Mouse (Mus musculus) urinary bladder, adult 18-20 months (tissue): Measurements from ENCODE around the gene Zfp160.
"Not testable (repeated sequence)": the region's sequence is repeated elsewhere in the genome, so short reads cannot be mapped to it uniquely, and the experiment has no call there.

Experiments
- DNase-seq, 2 experiments: peaks; one replicate each; pipeline ENCODE4 v3.0.0; 2022; ENCODE audit warnings: low spot score in 2 of 2, mixed read lengths in 2 of 2

The Zfp160 gene

DNA sequence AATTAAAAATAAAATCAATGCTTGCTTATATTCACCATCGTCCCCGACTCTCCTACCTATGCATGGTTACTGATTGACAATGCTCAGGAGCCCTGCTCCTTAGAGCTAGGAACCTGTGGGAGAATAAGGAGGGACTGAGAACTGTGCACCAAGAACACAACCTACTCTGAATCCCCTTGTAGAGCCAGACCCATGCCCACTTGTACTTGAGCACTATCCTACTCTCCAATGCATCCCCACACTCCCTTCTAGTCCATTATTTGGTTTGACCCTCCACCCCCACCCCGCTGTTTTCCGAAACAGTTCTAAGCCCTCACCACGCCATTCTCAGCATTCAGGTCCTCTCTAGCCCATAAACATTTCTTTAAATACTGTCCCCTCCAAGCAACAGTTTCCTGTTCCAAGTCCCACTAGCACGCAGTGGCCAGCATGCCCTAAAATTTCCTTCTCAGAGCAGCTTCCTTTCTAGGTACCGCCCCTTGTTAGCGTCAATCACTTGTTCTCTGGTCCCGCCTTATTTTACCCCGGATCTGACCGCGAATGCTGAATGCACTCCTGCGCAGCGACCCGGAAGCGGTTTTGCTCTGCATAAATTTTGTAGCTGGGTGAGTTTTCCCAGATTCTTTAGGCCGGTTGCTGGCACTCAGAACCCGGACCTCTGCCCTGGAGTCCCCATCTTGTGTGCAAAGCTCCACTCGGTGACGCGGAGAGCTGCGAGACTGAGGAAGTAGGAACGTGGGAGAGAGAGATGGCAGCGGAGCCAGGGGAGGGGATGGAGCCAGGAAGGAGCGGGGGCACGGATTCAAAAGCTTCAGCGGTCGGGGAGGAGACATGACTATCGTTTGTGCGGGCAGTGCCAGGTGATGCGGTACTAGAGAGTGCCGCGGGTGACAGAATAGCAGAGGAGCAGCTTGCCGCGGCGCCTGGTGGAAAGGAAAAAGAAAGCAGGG lies at the start of gene Zfp160:
Gene Zfp160, plus strand, starts transcription at position 522 of the 950 bp plus-strand sequence.
- DNase-seq: peak; percentile 76 to 79

DNA sequence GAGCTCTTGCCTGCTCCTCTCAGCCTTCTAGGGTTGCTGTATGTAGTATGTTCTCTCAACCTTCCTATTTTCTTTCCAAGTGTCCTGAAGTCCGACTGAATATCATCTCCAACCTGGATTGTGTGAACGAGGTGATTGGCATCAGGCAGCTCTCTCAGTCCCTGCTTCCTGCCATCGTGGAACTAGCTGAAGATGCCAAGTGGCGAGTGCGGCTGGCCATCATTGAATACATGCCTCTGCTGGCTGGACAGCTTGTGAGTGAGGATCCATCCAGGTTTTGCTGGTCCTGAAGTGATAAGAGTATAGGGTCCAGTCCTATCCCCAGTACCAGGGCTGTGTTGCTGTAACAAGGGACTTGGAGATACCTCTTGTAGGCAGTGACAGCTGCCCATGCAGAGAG lies 48.3 kb upstream of the Zfp160 start:
- DNase-seq: no peak

DNA sequence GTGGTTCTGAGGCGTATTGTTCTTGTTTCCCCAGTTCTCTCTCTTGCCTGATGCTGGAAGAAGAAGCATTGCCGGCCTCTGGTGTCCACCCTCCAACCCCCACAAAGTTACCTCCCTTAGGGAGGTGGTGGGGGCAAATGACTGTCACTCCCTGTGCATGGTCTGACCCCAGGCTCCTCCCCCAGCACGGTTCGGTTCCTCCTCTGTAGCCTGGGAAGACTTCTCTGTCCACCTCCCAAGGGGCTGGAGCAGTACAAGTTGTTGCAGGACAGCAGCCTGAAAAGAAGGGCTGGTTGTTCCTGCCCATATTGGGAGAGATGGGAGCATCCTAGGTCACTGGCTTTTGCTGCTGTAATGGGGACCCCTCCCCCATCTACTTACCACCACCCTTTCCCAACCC lies 43.3 kb upstream of the Zfp160 start:
- DNase-seq: no peak

DNA sequence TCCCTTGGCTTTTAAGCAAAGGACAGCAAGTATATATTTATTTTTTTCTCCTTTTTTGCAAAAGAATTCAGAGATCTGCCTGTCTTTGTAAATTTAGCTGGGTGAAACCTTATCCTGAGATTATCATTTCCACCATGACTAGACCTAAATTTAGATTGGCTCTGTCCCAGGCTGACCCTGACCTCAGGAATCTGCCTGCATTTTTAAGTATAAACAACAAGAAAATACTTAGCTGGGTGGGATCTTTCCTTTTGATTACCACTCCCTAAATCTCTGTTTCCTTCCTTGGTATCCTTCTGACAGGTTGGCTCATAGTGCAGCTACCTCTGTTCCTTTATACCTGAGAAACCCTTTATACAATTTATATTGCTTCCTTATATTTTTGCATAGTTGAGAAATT lies 42.0 kb upstream of the Zfp160 start:
- DNase-seq: no peak

DNA sequence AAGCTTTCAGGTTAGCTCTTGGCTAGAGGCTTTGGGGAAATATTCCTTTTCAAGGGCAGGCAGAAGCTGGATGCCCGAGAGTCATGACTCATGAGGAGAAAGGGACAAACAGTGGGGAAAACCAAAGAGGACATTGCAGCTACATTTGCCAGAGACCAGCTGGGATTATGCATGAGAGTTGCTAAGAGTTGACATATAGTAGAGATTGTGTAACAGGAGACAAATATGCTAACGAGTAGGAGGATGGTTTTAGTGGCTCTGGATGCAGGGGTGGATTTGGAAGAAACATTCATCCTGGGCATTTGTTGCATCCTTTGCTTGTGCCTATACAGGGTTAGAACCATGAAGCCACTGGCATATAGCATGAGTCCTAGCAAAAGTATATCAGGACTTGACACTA lies 15.0 kb upstream of the Zfp160 start:
- no peak for DNase-seq

DNA sequence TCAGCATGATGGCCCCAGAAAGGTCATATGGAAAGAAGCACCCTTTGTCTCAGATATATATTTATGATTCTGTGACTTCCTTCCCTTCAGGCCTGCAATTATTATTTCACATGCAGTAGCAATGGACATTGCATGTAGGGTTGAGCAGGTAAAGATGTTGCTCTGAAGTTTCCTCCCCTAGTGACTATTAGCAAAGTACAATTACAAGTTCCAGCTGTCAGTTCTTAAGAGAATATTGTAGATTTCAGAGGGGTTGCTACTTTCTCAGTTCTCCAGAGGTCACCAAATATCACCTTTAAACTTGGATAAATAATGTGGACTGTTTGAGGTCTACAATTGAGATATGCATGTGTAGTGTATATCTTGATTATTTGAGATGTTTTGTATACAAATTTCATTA lies 12.3 kb upstream of the Zfp160 start, which contains the start of gene Vmn1r233:
Gene Vmn1r233, minus strand, starts transcription at position 101 of the 400 bp plus-strand sequence.
- DNase-seq: no peak

DNA sequence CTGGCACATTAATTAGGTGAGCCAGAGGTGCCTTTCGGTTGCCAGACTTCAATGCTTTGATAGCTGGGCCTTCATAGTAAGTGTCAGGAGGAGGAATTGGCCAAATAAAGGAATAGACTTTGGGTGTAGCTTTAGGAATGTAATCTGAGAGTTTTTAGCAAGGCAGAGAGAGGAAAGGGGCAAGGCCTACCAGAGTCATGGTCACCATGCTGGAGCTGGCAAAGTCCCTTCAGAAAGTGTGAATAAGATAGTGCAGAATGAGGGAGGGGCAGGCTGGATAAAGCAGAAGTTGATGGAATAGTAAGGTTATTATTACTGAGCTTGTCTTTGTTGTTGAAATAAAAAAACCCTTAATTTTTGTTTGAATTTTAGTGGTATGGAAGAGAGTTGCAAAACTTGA lies 1.0 kb downstream of the Zfp160 start:
- DNase-seq: no peak

DNA sequence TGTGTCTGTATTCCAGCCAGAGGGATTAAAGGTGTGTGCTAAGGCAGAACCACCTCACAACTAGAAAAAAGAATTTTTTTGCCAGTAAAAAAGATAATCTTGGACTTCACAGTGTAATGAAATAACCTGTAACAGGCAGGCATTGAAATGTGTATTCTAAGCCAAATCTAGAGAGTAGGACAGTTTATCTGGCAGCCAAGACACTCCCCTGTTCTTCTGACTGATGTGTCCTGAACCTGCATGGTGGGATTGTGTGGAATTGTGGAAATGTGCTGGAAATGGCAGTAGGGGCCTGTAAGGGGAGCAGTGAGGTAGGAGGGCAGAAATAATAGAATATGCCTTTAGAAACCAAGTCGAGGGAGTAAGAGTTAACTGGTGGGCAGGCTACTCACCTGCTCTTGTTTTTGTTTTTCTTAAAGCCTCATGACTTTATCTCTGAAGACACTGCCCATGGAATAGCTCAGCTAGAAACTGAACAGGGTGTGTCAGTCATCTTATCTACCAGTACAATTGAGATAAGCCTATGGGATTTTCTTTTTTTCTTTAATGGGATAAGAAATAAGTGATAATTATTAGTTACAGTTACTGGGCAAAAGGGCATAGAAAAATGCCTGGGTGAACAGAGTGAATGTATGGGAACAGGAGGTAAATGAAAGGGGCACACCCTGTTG lies 9.8 kb downstream of the Zfp160 start:
- no peak for DNase-seq

DNA sequence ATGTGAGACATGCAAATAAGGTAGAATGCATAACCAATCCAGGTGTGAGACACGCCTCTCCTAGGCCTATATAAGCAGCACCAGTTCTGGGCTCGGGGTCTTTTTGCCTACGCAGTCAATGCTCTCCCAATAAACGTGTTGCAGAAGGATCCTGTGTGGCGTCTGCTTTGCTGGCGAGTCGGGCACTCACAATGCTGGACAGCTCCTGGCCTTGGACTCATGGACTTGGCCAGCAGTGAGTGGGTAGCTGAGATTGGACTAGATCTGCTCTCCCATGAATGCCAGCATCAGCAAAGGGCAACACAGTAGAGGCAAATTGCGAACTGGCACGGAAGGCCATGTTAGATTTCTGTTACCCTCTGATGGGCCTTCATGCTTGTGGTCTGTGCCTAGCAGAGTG lies 39.3 kb downstream of the Zfp160 start:
- not testable (repeated sequence) for DNase-seq

DNA sequence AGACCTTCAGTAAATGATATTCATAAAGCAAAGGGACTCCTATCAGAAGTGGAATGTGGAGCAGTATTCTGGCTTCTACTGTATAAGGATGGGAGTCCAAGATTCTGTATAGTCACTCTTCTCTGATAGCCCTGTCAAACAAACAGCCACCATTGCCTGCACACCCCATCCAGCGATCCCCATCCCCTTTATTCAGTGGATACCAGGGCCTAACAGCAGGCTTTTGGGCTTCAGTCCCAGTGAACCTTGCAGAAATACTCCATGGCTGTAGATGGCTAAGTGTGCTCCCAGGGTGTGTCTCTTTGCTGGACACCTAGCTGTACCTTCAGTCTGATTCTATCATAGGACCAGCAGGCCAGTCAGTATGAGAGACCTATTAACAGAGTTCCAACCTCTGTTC lies 42.2 kb downstream of the Zfp160 start:
- DNase-seq: no peak

DNA sequence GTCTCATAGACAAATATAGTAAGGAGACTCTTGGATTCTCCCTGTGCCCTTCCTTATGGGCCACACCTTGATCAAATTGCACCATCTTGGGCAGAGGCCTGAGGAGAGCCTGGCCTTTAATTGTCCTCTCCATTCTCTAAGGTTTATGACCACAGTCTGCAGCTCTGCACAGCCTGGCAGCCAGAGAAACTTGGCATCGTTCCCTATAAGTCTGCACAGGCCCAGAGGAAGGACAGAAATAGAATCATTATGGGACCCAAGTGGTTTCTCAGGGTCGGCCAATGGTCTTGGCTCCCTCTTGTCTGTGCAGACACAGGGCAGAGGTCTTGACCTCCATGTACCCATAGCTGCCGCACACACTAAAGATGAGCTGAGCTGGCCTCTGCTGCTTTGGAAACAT lies 42.6 kb downstream of the Zfp160 start:
- DNase-seq: not testable (repeated sequence)

DNA sequence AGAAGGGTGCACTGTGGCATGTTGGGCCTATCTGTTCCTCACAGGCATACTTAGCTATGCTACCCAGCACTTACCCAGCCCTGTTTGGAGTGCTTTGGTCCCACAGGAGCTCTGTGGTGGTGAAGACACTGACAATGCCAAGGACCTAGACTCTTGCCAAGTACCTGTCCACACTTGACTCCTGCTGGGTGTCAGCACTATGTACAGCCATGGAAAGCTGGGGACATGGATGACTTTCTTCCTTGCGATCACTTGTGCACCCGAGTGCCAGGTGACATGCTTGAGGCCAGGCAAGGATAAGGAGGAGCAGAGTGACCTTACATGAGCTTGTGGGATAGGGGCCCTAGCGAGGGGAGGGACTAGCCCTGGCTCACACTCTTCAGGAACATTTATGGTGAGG lies 43.2 kb downstream of the Zfp160 start:
- DNase-seq: not testable (repeated sequence)

DNA sequence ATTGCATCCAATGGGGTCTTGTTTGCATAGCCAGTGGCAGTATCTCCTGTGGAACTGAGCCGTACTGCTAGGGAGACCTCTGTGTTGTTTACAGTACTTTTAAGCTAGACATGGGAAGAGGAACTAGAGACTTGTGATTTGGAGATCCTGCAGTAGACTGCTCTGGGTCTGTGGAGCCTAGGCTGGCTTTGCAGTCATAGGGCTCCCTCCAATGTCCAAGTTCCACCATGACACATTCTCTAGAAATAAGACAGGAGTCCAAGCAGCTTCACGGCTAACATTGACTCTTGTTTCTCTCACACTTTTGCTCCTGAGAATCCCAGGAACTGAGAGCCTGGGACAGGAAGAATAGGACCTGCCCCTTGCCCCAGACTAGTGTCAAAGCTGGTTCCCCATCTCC lies 44.6 kb downstream of the Zfp160 start:
- no peak for DNase-seq

DNA sequence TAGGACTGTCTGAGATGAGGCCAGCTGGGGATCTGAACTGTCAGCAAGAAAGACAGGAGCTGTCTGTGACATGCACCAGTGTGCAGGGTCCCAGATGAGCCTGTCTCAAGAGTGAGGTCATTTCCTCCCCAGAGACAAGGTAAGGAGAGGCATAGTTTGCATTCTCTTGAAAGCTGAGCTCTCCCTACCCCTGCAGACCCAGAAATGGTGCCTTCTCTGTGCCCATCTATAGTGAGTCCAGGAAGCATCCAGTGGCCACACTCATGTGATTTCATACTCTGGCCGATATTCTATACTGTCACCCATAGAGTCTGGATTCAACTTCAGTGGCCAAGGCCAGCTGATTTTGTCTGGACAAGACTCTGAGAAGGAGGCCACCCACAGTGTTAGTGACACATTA lies 46.4 kb downstream of the Zfp160 start:
- not testable (repeated sequence) for DNase-seq

DNA sequence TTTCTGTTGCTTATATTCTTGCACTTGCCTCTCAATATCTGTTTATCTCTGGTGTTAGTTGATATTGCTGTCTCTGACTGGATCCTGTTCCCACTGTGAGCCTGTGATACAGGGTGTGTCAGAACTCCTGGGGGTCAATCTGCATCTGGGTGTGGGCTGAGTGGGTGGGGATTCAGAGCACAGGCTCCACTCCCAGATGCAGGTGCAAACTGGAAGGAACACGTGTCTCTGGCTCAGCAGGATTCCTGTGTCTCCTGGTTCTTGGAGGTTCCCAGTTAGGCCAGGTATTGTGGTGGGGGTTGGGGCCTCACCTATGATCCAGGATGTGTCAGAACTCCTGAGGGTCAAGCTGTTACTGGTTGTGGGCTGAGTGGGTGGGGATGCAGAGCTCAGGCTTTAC lies 56.8 kb downstream of the Zfp160 start:
- no peak for DNase-seq

DNA sequence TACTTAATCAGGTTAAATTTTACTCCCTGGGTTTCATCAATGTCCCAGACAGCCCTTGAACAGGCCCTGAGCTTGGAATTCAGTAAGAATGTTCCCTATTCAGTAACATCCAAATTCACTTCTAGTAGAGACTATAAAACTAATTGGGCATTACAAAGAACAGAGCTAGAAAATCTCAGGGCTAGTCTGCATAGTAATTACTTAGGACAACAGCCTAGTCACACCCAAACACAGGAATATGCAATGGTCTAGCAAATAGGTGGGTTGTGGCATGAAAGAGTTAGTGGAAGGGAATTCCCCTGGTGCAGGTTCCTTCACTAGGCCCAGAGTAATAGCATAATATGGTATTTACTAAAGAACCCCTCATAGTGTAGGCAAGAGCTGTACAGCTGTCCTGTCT lies 58.3 kb downstream of the Zfp160 start:
- no peak for DNase-seq

DNA sequence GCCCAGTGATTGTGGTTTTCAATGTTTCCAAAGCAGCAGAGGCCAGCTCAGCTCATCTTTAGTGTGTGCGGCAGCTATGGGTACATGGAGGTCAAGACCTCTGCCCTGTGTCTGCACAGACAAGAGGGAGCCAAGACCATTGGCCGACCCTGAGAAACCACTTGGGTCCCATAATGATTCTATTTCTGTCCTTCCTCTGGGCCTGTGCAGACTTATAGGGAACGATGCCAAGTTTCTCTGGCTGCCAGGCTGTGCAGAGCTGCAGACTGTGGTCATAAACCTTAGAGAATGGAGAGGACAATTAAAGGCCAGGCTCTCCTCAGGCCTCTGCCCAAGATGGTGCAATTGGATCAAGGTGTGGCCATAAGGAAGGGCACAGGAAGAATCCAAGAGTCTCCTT lies 60.7 kb downstream of the Zfp160 start:
- not testable (repeated sequence) for DNase-seq

DNA sequence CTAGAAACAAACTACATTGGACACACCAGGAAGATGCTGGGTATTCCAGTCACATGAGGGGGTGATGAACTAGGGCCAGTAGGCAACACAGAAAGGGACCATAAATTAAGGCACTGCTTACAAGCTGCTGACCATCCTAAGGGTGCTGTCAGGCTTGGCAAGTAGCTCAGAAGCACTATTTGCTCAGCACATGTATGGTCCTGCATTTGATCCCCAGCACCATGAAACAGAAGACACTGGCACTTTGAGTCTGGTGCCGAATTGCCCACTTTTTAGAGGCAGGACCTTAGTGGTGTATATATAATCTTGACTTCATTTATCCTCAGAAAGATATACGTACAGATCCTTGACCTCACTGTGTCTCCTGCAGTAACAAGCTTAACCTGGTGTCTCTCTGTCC lies 62.3 kb downstream of the Zfp160 start:
- DNase-seq: not testable (repeated sequence)
